Mouse (Mus musculus) heart, embryonic 13.5 days (tissue): Measurements from ENCODE around the gene Coq2. TPM values are rescaled to one million over a fixed set of nuclear protein-coding genes. Genes with fewer than 3 reads are reported as not detected.
A peak's percentile ranks its signal among the peaks of the same experiment; 100 is the strongest.

Experiments used
- ATAC-seq: fragments of 200-750 bp; cut with Nextera tagmentation; 2 replicates; pipeline ENCODE4 v1.8.0; 2017; ENCODE audit warnings: moderate TSS enrichment; ENCODE audit not compliant: insufficient number of reproducible peaks, low FRiP score, low TSS enrichment; ENCODE audit errors: extremely low read depth
- H3K27ac ChIP-seq: fragments of 300-500 bp; sonication (generic); replicated peaks from 2 replicates; pipeline ENCODE4 v1.5.1; 2015; ENCODE audit warnings: moderate library complexity, mild to moderate bottlenecking, inconsistent platforms
- H3K27me3 ChIP-seq: fragments of 300-500 bp; sonication (generic); replicated peaks from 2 replicates; pipeline ENCODE4 v1.6.1; 2015; ENCODE audit warnings: mild to moderate bottlenecking, inconsistent platforms
- H3K36me3 ChIP-seq: fragments of 300-500 bp; sonication (generic); 2 replicates; pipeline ENCODE4 v1.6.1; 2015; ENCODE audit warnings: mild to moderate bottlenecking, inconsistent platforms
- H3K4me1 ChIP-seq: fragments of 300-500 bp; sonication (generic); 2 replicates; pipeline ENCODE4 v1.6.1; 2015; ENCODE audit warnings: inconsistent platforms
- H3K4me2 ChIP-seq: fragments of 300-500 bp; sonication (generic); 2 replicates; pipeline ENCODE4 v1.6.1; 2015; ENCODE audit warnings: inconsistent platforms, mild to moderate bottlenecking, moderate library complexity
- H3K4me3 ChIP-seq: fragments of 300-500 bp; sonication (generic); 2 replicates; pipeline ENCODE4 v1.5.1; 2015; ENCODE audit warnings: moderate library complexity, mild to moderate bottlenecking, inconsistent platforms
- H3K9ac ChIP-seq: fragments of 300-500 bp; sonication (generic); 2 replicates; pipeline ENCODE4 v1.6.1; 2015; ENCODE audit warnings: inconsistent platforms, mild to moderate bottlenecking, moderate library complexity
- H3K9me3 ChIP-seq: fragments of 300-500 bp; sonication (generic); 2 replicates; pipeline ENCODE4 v1.6.1; 2016; ENCODE audit warnings: inconsistent platforms
- WGBS: fragments of 180-500 bp; shearing (Covaris S2); methylation state at CpG from one replicate; pipeline ENCODE4 v1.1.7; 2015; ENCODE audit warnings: mixed read lengths; 5-methylcytosine and 5-hydroxymethylcytosine counted together
- polyA plus RNA-seq: library from polyadenylated mRNA; unstranded; fragments of >200 nt; fragmentation: Nextera tagmentation; extraction: Ambion mirVana; gene quantifications from 2 replicates; pipeline ENCODE4 v1.2.1, GENCODE M21; 2015

The Coq2 gene
- polyA plus RNA-seq, 1 experiment from 2014 or later: 60.5 TPM

DNA sequence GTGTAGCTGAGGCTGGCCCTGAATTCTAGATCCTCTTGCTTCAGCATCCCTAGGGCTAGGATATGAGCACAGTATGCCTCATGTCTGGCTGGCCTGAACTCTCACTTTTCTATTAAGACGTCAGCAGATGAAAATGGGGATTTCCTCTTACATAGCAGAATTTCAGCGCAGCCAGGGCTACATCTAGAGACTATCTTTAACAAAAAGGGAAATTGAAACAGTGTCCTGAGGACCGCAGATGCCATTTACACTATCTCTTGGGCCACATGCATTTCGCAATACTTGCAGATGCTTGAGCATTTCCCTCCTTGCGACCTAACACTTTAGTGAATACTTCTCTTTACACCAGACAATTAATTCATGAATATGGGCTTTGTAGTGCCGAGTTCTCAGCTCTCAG lies 18.6 kb downstream of the Coq2 start:
- Histone ChIP-seq H3K9me3 (no peaks in the 10 kb centered on the region), H3K36me3 (peaks cover 79% of the 10 kb centered on the region), H3K9ac (no peak overlapping the region), H3K4me2 (no peak overlapping the region), H3K27me3 (peaks cover 7% of the 10 kb centered on the region), H3K4me3 (no peak overlapping the region), H3K4me1 (no peaks in the 10 kb centered on the region), H3K27ac (no peak overlapping the region)
- ATAC-seq: no peak
- 78% methylated on average over 6 of the region's 6 CpGs for WGBS

DNA sequence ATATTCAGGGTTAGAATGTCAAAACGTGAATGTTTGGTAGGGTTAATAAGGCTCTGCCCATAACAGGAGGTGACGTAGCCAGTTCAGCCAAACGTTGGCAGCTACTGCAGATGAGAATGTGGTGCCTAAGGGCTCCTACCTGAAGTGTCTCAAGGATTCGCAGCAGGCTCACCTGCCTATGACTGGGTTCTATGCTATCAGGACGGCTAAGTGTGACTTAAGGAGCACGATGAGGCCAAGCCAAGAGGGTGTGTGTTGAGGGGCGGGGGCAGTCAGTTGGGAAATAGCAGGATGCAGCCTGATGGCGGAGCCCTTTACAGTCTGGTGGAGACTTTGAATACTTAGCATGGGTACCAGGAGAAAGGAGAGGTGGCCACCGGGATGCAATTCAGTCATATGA lies 22.6 kb downstream of the Coq2 start:
- Histone ChIP-seq H3K27ac (no peak overlapping the region), H3K36me3 (peaks cover 40% of the 10 kb centered on the region), H3K4me1 (peaks cover 17% of the 10 kb centered on the region), H3K9me3 (no peaks in the 10 kb centered on the region), H3K27me3 (peaks cover 13% of the 10 kb centered on the region), H3K4me2 (no peak overlapping the region), H3K4me3 (no peak overlapping the region), H3K9ac (no peak overlapping the region)
- WGBS: 82% methylated on average over 9 of the region's 9 CpGs
- ATAC-seq: no peak

DNA sequence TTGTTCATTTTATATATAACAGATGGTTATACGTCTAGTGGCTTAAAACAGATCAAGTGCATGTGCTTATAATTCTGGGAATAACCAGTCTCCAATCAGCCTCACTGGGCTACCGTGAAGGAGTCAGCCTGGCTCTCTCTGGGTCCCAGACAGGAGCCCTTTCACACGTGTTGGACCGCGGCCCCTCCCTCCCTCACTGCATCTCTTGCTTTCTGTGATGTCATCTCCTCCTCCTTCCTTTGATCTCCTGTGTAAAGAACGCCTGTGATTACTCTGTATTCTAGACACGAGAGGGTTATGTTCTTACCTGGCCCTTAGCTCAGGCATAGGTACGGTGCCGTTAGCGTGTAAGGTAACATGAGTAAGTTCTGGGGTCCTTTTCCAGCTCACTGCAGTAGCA lies 23.5 kb downstream of the Coq2 start:
- 75% methylated on average over 10 of the region's 10 CpGs for WGBS
- no peak for ATAC-seq
- H3K4me2 ChIP-seq: no peak overlapping the region
- no peaks in the 10 kb centered on the region for H3K9me3 ChIP-seq
- H3K4me1 ChIP-seq: peaks cover 17% of the 10 kb centered on the region
- peaks cover 33% of the 10 kb centered on the region for H3K36me3 ChIP-seq
- no peak overlapping the region for H3K9ac ChIP-seq
- no peak overlapping the region for H3K4me3 ChIP-seq
- H3K27me3 ChIP-seq: peaks cover 21% of the 10 kb centered on the region
- no peak overlapping the region for H3K27ac ChIP-seq

DNA sequence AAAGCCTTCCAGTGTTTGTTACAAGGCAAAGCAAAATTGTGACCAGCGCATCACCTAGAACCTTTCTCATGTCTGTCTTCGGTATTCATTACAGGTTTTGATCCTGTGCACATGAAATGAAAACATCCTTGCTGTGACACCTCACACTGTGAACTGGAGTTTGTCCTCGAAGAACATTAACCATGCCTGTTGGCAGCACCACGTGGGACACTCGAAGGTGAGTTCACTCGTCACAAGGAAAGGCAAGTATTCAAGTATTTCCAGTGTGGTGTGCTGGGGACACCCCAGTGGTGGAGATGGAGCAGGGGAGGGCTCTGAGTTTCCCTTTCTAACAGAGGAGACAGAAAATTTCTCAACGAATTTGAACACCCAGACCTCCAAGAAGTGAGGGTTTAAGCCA lies 24.0 kb downstream of the Coq2 start:
- Histone ChIP-seq H3K27me3 (peaks cover 26% of the 10 kb centered on the region), H3K4me3 (no peak overlapping the region), H3K9ac (no peak overlapping the region), H3K27ac (no peak overlapping the region), H3K4me1 (peaks cover 17% of the 10 kb centered on the region), H3K36me3 (peaks cover 27% of the 10 kb centered on the region), H3K9me3 (no peaks in the 10 kb centered on the region), H3K4me2 (no peak overlapping the region)
- ATAC-seq: no peak
- 83% methylated on average over 7 of the region's 7 CpGs for WGBS

DNA sequence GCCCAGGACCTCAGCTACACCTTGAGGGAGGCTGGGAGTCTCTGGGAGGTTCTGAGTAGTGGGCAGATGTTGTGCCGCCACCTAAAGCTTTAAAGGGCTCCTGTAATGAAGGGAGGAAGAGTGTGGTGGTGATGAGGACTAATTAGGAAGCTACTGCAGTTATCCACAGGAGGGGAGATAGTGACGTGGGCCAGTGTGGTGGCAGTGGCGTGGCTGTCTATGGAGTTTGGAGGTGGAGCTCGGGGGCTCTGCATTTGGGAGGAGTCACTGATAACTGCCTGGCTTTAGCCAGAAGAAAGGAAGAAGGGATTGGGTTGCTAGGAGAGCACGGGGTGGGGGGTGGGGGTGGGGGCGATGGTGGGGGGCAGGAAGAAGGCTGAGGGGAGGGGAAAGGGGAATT lies 26.4 kb downstream of the Coq2 start:
- Histone ChIP-seq H3K27ac (no peak overlapping the region), H3K27me3 (peaks cover 33% of the 10 kb centered on the region), H3K4me1 (peaks cover 27% of the 10 kb centered on the region), H3K9me3 (no peaks in the 10 kb centered on the region), H3K9ac (no peak overlapping the region), H3K4me3 (peak overlapping the region; percentile 27), H3K36me3 (peaks cover 3% of the 10 kb centered on the region), H3K4me2 (peak overlapping the region; percentile 60)
- 12% methylated on average over 5 of the region's 6 CpGs for WGBS
- no peak for ATAC-seq

DNA sequence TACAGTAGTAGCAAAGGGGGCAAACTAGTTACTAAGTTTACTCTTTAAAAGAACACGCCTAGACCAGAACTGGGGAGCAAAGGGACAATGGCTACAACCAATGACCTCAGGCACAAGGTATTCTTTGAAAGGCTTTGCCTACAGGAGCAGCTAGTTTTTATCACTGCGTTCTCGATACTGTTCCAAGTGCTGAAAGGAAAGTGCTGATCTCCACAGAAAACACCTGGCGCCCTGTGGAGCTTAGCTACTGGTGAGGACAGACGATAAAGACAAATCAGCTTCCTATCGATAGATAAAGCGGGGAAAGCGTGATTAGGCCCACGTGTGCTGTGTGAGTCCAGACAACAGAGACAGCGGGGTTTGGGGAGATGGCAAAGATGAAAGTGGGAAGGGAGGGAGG lies 26.9 kb downstream of the Coq2 start:
- peak overlapping the region; percentile 60 for H3K4me2 ChIP-seq
- H3K9ac ChIP-seq: no peak overlapping the region
- H3K27ac ChIP-seq: no peak overlapping the region
- 6% methylated on average over 10 of the region's 10 CpGs for WGBS
- peak overlapping the region; percentile 27 for H3K4me3 ChIP-seq
- peaks cover 32% of the 10 kb centered on the region for H3K4me1 ChIP-seq
- ATAC-seq: no peak
- H3K9me3 ChIP-seq: no peaks in the 10 kb centered on the region
- peaks cover 33% of the 10 kb centered on the region for H3K27me3 ChIP-seq
- H3K36me3 ChIP-seq: no peaks in the 10 kb centered on the region

DNA sequence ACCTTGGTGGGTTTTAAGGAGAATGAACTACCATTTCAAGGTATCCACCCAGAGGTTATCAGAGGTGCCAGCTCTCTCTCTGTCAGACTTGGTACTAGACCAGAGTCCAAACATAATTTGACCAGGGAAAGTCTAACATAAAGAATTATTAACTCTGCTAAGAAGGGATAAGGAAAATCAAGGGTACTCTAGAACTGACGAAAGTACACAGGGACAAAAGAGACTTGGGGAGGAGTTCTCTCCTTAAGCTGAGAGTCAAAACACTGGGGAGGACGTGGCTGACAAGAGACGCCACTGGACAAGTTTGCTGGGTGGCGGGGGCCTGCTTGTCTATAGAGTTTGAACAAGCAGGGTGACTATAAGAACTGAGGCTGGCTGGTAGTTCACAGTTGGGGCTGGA lies 28.4 kb downstream of the Coq2 start:
- Histone ChIP-seq H3K27ac (no peak overlapping the region), H3K4me2 (no peak overlapping the region), H3K9me3 (no peaks in the 10 kb centered on the region), H3K4me3 (no peak overlapping the region), H3K27me3 (peaks cover 33% of the 10 kb centered on the region), H3K36me3 (no peaks in the 10 kb centered on the region), H3K9ac (no peak overlapping the region), H3K4me1 (peaks cover 34% of the 10 kb centered on the region)
- 77% methylated on average over 4 of the region's 4 CpGs for WGBS
- no peak for ATAC-seq

DNA sequence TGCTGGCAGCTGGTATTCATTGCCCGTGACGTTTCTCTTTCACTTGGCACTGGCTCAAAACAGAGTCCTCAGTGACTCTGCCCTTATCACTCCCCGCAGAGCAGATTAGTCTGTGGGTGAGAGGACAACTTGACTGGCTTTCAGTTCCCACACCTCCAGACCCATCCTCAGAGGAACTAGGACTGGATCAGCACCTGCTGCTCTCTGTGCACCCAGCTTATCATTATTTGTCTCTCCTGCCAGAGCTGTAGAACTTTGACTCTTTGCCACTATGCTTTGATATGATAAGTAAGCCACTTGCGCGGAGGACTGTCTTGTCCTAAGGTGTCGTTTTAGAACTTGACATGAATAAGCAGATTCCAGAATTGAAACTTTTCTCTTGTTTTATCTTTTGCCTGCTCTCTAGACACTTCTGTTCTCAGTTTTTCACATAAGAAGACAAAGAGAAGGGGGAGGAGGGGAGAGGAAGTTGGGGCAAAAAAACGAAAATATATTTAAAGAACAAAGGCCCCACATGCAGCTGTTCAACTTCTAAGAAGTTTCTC lies 30.9 kb downstream of the Coq2 start:
- Histone ChIP-seq H3K9me3 (no peaks in the 10 kb centered on the region), H3K4me3 (no peak overlapping the region), H3K4me1 (peaks cover 33% of the 10 kb centered on the region), H3K9ac (no peak overlapping the region), H3K27ac (peak overlapping the region; percentile 29), H3K36me3 (no peaks in the 10 kb centered on the region), H3K27me3 (peaks cover 28% of the 10 kb centered on the region), H3K4me2 (peak overlapping the region; percentile 42)
- WGBS: 11% methylated on average over 7 of the region's 7 CpGs
- ATAC-seq: peak; percentile 14; the same call in 1 of the 2 replicates

DNA sequence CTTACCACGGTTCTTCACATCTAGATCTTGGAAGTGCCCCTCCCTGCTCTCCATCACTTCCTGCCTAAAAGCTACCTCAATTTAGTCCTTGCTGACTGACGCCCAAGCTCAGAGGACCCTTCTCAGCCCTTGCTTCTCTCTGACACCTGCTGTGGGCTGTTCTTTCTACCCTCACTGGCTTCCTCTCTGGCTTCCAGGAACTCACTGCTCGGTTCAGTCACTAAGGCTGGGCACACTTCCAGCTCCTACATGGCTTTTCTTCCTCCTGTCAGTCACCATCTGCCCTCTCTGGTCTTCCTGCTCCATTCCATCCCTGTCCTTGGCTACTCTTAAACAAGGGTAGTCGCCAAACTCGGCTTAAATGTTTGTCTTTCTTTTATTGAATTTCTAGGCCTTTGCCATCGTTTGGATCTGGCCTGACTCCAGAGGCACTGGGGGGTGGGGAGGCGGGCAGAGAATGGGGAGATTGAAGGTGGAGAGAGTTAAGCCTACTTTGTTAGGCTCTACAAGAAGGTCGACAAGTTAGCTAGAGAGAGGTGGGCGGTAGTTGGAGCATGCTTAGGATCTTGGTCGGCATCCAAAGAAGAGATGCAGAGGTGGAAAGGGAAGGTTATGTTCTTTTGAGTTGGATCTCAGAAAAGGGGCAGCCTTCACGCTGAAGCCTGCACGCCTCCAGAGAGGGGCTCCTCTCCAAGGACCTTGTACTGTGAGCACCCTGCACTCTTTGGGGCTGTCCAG lies 31.5 kb downstream of the Coq2 start:
- Histone ChIP-seq H3K9me3 (no peaks in the 10 kb centered on the region), H3K9ac (no peak overlapping the region), H3K27ac (peak overlapping the region; percentile 29), H3K4me1 (peaks cover 27% of the 10 kb centered on the region), H3K4me3 (no peak overlapping the region), H3K4me2 (peak overlapping the region; percentile 42), H3K27me3 (peaks cover 28% of the 10 kb centered on the region), H3K36me3 (no peaks in the 10 kb centered on the region)
- WGBS: 48% methylated on average over 12 of the region's 12 CpGs
- ATAC-seq: 0 out of 2 replicates have a peak, but pooled peaks have one; percentile 37

DNA sequence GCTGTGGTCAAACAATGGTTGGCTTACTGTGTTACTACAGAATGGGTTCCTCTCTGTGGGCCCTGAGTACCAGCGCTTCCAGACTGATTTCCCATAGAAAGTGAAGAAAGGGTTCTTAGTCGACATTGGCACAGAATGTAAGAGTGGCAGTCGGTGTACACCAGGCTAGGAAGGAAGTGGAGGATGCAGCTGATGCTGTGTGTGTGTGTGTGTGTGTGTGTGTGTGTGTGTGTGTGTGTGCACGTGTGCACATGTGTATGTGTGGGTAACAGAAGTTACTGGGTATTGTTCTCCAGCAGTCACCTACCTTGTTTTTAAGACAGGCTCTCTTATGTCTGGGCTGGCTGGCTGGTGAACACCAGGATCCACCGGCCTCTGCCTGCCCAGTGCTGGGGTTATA lies 32.6 kb downstream of the Coq2 start:
- H3K4me1 ChIP-seq: peaks cover 22% of the 10 kb centered on the region
- no peaks in the 10 kb centered on the region for H3K9me3 ChIP-seq
- no peak for ATAC-seq
- H3K36me3 ChIP-seq: no peaks in the 10 kb centered on the region
- H3K9ac ChIP-seq: no peak overlapping the region
- peaks cover 25% of the 10 kb centered on the region for H3K27me3 ChIP-seq
- 92% methylated on average over 5 of the region's 5 CpGs for WGBS
- no peak overlapping the region for H3K4me3 ChIP-seq
- no peak overlapping the region for H3K27ac ChIP-seq
- H3K4me2 ChIP-seq: no peak overlapping the region

DNA sequence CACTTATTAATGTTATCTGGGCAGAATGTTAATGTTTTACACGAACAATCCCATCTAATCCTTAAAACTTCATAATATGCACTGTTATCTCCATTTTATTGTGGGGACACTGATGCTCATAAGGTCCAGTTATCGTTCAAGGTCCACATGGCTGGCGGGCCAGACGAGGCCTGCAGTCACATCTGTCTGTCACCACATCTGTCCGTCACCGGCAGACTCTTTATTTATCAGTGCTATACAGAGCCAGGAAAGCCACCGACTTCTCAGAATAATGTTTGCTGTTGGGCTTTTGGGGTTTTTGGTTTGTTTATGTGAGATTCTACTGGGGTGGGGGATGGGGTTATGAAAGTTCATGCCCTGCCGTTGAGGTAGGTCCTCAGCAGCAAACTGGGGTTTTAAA lies 36.5 kb downstream of the Coq2 start:
- H3K4me3 ChIP-seq: no peak overlapping the region
- ATAC-seq: no peak
- H3K27ac ChIP-seq: no peak overlapping the region
- H3K9ac ChIP-seq: no peak overlapping the region
- H3K27me3 ChIP-seq: peaks cover 5% of the 10 kb centered on the region; the same call in 1 of the 2 replicates
- WGBS: 52% methylated on average over 8 of the region's 8 CpGs
- H3K4me2 ChIP-seq: no peak overlapping the region
- H3K36me3 ChIP-seq: no peaks in the 10 kb centered on the region
- H3K4me1 ChIP-seq: peaks cover 23% of the 10 kb centered on the region
- H3K9me3 ChIP-seq: no peaks in the 10 kb centered on the region
